Mouse (Mus musculus) forebrain, embryonic 12.5 days (tissue): Measurements from ENCODE around the gene Pacs1. TPM values are rescaled to one million over a fixed set of nuclear protein-coding genes. Genes with fewer than 3 reads are reported as not detected.
"Not testable (repeated sequence)": the region's sequence is repeated elsewhere in the genome, so short reads cannot be mapped to it uniquely, and the experiment has no call there.

Source experiments
- ATAC-seq: fragments of 200-750 bp; cut with Nextera tagmentation; 2 replicates; pipeline ENCODE4 v1.8.0; 2017; ENCODE audit warnings: moderate TSS enrichment; ENCODE audit not compliant: low FRiP score
- H3K27ac ChIP-seq: fragments of 300-500 bp; sonication (generic); 2 replicates; pipeline ENCODE4 v1.5.1; 2016; ENCODE audit warnings: mild to moderate bottlenecking
- H3K27me3 ChIP-seq: fragments of 300-500 bp; sonication (generic); 2 replicates; pipeline ENCODE4 v1.6.1; 2016; ENCODE audit warnings: mild to moderate bottlenecking
- H3K36me3 ChIP-seq: fragments of 300-500 bp; sonication (generic); replicated peaks from 2 replicates; pipeline ENCODE4 v1.6.1; 2016; ENCODE audit warnings: mild to moderate bottlenecking
- H3K4me1 ChIP-seq: fragments of 300-500 bp; sonication (generic); 2 replicates; pipeline ENCODE4 v1.6.1; 2016
- H3K4me2 ChIP-seq: fragments of 300-500 bp; sonication (generic); 2 replicates; pipeline ENCODE4 v1.6.1; 2016; ENCODE audit warnings: mild to moderate bottlenecking, moderate library complexity
- H3K4me3 ChIP-seq: fragments of 300-500 bp; sonication (generic); replicated peaks from 2 replicates; pipeline ENCODE4 v1.5.1; 2016; ENCODE audit warnings: mild to moderate bottlenecking
- H3K9ac ChIP-seq: fragments of 300-500 bp; sonication (generic); 2 replicates; pipeline ENCODE4 v1.6.1; 2016; ENCODE audit warnings: mild to moderate bottlenecking
- H3K9me3 ChIP-seq: fragments of 300-500 bp; sonication (generic); 2 replicates; pipeline ENCODE4 v1.6.1; 2016
- WGBS: fragments of 180-500 bp; shearing (Covaris S2); methylation state at CpG from one replicate; pipeline ENCODE4 v1.1.7; 2016; 5-methylcytosine and 5-hydroxymethylcytosine counted together
- polyA plus RNA-seq: library from polyadenylated mRNA; unstranded; fragments of >200 nt; fragmentation: Nextera tagmentation; extraction: Ambion mirVana; gene quantifications from 2 replicates; pipeline ENCODE4 v1.2.1, GENCODE M21; 2016

Gene Pacs1
- polyA plus RNA-seq, 1 experiment from 2014 or later: 29.4 TPM

DNA sequence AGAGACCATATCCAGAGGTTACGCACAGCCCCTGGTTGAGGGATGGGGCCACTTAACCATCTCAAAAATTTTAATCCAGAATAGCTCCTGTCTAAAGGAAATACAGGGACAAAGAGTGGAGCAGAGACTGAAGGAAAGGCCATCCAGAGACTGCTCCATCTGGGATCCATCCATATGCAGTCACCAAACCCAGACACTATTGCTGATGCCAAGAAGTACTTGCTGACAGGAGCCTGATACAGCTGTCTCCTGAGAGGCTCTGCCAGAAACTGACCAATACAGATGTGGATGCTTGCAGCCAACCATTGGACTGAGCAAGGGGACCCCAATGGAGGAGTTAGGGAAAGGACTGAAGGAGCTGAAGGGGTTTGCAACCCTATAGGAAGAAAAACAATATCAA is 35.9 kb downstream of the Pacs1 start:
- H3K9me3 ChIP-seq, H3K4me3 ChIP-seq, H3K27me3 ChIP-seq, ATAC-seq, H3K27ac ChIP-seq, H3K9ac ChIP-seq, H3K36me3 ChIP-seq, H3K4me2 ChIP-seq, H3K4me1 ChIP-seq: not testable (repeated sequence)
- WGBS: 96% methylated on average over 1 of the region's 1 CpGs

DNA sequence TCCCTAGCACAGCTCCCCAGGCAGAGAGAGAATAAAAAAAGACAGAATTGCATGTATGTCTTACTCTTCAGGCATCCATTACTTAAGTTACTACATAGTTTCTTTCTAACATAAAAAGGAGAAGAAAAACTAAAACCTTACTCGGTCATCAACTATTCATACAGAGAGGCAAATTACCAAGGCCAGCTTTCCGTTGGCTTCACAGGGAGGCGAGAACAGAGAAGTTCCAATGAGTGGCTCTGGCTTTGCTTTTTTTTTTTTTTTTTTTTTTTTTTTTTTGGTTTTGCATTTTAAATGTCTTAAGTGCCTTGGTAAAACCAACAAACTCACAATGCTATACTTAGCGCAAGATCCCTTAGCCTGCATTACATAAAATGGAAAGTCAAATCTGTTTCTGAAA is 40.2 kb downstream of the Pacs1 start:
- H3K27me3 ChIP-seq: no peaks in the 10 kb centered on the region
- no peaks in the 10 kb centered on the region for H3K36me3 ChIP-seq
- no peak overlapping the region for H3K9ac ChIP-seq
- H3K4me3 ChIP-seq: no peak overlapping the region
- WGBS: 92% methylated on average over 4 of the region's 4 CpGs
- no peaks in the 10 kb centered on the region for H3K4me1 ChIP-seq
- H3K9me3 ChIP-seq: no peaks in the 10 kb centered on the region
- no peak overlapping the region for H3K27ac ChIP-seq
- no peak overlapping the region for H3K4me2 ChIP-seq
- no peak for ATAC-seq

DNA sequence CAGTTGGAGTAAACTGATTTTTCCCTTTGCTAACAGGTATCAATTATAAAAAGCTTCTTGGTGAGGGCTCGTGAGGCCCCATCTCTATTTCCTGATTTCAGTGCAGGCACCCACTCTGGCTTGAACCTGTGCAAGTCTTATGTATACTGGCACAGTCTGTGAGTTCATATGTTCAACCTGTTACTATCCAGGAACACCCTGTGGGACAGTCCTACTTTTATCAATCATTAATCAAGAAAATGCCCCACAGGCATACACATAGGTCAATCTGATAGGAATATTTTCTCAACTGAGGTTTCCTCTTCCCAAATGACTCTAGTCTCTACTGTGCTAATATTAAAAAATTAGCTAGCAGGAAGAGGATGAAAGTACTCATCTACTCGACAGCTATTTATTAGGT is 42.8 kb downstream of the Pacs1 start:
- no peaks in the 10 kb centered on the region for H3K27me3 ChIP-seq
- H3K9me3 ChIP-seq: no peaks in the 10 kb centered on the region
- H3K4me1 ChIP-seq: no peaks in the 10 kb centered on the region
- no peak for ATAC-seq
- H3K4me3 ChIP-seq: no peak overlapping the region
- 93% methylated on average over 2 of the region's 2 CpGs for WGBS
- H3K36me3 ChIP-seq: no peaks in the 10 kb centered on the region
- no peak overlapping the region for H3K4me2 ChIP-seq
- H3K9ac ChIP-seq: no peak overlapping the region
- no peak overlapping the region for H3K27ac ChIP-seq

DNA sequence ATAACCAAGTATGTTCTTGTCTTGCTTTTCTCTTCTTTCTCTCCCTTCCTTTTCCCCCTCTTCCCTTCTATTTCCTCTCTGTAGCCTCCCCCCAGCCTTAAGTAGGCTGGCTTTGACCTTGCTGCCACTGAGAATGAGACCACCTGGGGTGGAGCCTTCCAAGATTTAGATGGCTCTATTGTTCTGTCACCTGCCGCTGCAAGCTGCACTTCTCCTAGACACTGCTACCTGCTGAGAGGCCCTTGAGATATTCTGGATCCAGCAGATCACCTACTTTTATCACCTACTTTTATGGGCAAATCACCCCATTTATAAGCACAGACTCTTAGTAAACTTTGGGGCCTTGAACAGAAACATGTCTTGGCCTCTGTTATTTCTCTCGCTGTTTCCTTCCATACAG is 48.3 kb downstream of the Pacs1 start:
- Histone ChIP-seq H3K4me1 (no peaks in the 10 kb centered on the region), H3K4me2 (no peak overlapping the region), H3K4me3 (no peak overlapping the region), H3K27ac (no peak overlapping the region), H3K36me3 (no peaks in the 10 kb centered on the region), H3K9ac (no peak overlapping the region), H3K9me3 (no peaks in the 10 kb centered on the region), H3K27me3 (no peaks in the 10 kb centered on the region)
- ATAC-seq: no peak
- WGBS: 39% methylated on average over 2 of the region's 2 CpGs

DNA sequence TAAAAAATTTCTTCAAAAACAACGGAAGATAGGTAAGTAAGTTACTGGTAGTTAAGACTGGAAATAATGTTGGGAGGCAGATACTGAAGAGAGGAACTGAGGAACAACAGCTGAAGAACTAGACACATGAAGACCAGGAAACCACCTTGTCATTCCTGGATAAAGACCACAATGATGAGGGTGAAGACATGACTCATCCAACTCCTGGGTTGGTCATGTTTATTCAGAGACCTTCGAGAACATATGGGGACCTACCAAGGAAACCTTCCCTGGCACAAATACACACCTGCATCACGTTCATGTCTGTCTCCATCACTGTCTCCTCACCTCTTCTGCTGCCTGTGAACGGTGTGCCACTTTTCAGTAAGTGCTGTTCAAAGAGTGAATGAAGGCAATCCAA is 48.8 kb downstream of the Pacs1 start:
- no peaks in the 10 kb centered on the region for H3K9me3 ChIP-seq
- H3K4me2 ChIP-seq: no peak overlapping the region
- H3K27me3 ChIP-seq: no peaks in the 10 kb centered on the region
- 89% methylated on average over 4 of the region's 4 CpGs for WGBS
- H3K9ac ChIP-seq: no peak overlapping the region
- ATAC-seq: no peak
- no peak overlapping the region for H3K27ac ChIP-seq
- no peak overlapping the region for H3K4me3 ChIP-seq
- H3K36me3 ChIP-seq: no peaks in the 10 kb centered on the region
- H3K4me1 ChIP-seq: no peaks in the 10 kb centered on the region

DNA sequence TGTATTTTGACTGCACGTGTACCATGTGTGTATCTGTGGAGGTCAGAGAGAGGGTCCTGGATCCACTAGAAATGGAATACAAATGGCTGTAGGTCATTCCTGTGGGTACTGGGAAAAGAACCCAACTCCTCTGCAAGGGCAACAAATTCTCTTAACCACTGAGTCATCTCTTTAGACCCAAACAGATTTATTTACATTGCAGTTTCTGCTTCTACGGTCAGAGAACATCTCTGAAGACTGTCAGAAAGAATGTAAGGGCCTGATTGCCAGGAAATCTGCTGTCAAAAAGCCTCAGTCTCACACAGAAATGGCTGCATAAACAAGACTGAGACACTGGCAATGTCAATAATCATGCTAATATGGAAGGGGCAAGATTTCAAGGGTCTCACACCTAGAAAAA is 51.0 kb downstream of the Pacs1 start:
- no peaks in the 10 kb centered on the region for H3K4me1 ChIP-seq
- H3K4me3 ChIP-seq: no peak overlapping the region
- H3K9me3 ChIP-seq: no peaks in the 10 kb centered on the region
- 85% methylated on average over 2 of the region's 2 CpGs for WGBS
- no peak overlapping the region for H3K4me2 ChIP-seq
- no peak overlapping the region for H3K27ac ChIP-seq
- H3K36me3 ChIP-seq: no peaks in the 10 kb centered on the region
- no peak for ATAC-seq
- H3K9ac ChIP-seq: no peak overlapping the region
- H3K27me3 ChIP-seq: no peaks in the 10 kb centered on the region

DNA sequence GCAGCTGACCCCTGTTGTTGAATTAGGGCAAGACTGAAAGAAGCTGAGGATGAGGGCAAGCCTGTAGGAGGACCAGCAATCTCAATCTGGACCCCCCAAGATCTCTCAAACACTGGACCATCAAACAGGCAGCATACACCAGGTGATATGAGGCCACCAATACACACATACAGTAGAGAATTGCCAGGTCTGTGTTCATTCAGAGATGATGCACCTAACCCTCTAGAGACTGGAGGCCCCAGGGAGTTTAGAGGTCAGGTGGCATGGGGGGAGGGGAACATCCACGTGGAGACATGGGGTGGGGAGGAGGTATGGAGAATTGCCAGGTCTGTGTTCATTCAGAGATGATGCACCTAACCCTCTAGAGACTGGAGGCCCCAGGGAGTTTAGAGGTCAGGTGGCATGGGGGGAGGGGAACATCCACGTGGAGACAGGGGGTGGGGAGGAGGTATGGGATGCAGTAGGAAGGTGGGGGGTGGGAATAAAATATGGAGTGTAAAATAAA is 51.6 kb downstream of the Pacs1 start:
- H3K4me2 ChIP-seq, H3K9ac ChIP-seq, H3K27me3 ChIP-seq, H3K36me3 ChIP-seq, H3K27ac ChIP-seq, ATAC-seq, H3K9me3 ChIP-seq, H3K4me1 ChIP-seq, H3K4me3 ChIP-seq: not testable (repeated sequence)
- 24% methylated on average over 2 of the region's 2 CpGs for WGBS

DNA sequence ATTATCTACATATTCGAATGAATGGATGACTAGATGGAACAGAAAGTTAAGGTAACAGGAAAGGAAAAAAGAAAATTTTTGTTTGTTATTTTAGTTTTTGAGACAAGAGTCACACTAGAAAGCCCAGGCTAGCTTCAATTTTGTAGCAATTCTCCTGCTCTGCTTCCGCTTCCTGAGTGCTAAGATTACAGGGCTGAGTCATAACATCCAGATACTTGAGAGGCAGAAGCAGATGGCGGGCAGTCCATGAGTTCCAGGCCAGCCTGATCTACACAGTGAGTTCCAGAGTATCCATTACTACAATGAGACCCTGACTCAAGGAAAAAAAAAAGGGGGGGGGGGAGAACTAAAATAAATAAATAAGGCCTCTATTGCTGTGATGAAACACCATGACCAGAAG is 52.5 kb downstream of the Pacs1 start:
- Histone ChIP-seq H3K36me3 (no peaks in the 10 kb centered on the region), H3K4me1 (no peaks in the 10 kb centered on the region), H3K27ac (no peak overlapping the region), H3K9me3 (no peaks in the 10 kb centered on the region), H3K4me3 (no peak overlapping the region), H3K4me2 (no peak overlapping the region), H3K27me3 (no peaks in the 10 kb centered on the region), H3K9ac (no peak overlapping the region)
- ATAC-seq: no peak
- WGBS: 94% methylated on average over 3 of the region's 3 CpGs

DNA sequence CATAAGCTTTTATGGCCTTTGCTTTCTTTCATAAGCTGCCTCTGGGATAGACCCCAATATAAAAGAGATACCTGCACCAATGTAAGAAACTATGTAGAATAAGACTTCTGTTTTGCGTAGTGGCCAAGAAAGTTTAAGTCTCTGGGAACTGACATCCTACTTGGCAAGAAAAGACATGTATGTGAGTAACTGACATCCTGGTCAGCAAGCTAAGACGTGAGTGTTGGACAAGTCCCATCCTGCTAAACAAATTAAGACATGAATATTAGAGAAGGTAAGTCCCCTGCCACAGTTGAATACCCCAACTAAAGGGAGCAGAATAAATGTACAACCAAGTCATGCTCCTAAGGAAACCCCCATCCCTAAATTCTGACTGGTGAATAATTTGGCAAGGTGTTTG is 71.2 kb downstream of the Pacs1 start:
- Histone ChIP-seq H3K4me3 (no peak overlapping the region), H3K27me3 (no peaks in the 10 kb centered on the region), H3K4me1 (no peaks in the 10 kb centered on the region), H3K4me2 (no peak overlapping the region), H3K9ac (no peak overlapping the region), H3K36me3 (no peaks in the 10 kb centered on the region), H3K9me3 (no peaks in the 10 kb centered on the region), H3K27ac (no peak overlapping the region)
- no peak for ATAC-seq
- 92% methylated on average over 2 of the region's 2 CpGs for WGBS

DNA sequence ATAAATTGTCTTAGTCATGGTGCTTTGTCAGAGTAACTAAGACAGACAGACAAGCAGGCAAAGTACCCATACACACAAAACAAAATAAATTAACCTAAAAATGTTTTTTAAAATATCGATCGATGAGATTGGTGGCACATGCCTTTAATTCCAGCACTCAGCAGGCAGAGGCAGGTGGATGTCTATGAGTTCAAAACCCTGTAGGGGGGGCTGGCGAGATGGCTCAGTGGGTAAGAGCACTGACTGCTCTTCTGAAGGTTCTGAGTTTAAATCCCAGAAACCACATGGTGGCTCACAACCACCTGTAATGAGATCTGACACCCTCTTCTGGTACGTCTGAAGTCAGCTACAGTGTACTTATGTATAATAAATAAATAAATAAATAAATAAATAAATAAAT is 72.3 kb downstream of the Pacs1 start:
- 88% methylated on average over 4 of the region's 4 CpGs for WGBS
- not testable (repeated sequence) for H3K27me3 ChIP-seq, H3K9ac ChIP-seq, ATAC-seq, H3K4me1 ChIP-seq, H3K9me3 ChIP-seq, H3K4me2 ChIP-seq, H3K27ac ChIP-seq, H3K4me3 ChIP-seq, H3K36me3 ChIP-seq

DNA sequence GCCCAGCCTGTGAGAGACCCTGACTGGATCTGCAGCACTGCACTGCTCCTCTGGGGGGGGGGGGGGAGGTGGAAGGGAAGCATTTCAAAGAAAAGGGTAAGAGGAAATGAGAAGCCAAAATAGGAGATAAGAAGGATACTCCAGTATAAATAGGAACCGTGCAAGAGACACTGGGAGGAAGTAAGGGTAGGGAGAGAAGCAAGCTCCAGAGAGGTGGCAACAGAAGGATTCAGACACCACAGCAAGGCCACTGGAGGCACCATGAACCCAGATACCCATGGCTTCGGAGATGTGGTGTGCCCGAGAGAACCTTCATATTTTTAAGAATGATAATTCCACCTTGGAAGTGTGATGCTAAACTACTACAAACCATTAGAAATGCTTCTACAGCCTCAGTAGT is 74.4 kb downstream of the Pacs1 start:
- Histone ChIP-seq H3K4me2 (no peak overlapping the region), H3K4me3 (no peak overlapping the region), H3K27ac (no peak overlapping the region), H3K27me3 (no peaks in the 10 kb centered on the region), H3K9ac (no peak overlapping the region), H3K9me3 (no peaks in the 10 kb centered on the region), H3K36me3 (no peaks in the 10 kb centered on the region), H3K4me1 (no peaks in the 10 kb centered on the region)
- no peak for ATAC-seq
- 94% methylated on average over 3 of the region's 3 CpGs for WGBS

DNA sequence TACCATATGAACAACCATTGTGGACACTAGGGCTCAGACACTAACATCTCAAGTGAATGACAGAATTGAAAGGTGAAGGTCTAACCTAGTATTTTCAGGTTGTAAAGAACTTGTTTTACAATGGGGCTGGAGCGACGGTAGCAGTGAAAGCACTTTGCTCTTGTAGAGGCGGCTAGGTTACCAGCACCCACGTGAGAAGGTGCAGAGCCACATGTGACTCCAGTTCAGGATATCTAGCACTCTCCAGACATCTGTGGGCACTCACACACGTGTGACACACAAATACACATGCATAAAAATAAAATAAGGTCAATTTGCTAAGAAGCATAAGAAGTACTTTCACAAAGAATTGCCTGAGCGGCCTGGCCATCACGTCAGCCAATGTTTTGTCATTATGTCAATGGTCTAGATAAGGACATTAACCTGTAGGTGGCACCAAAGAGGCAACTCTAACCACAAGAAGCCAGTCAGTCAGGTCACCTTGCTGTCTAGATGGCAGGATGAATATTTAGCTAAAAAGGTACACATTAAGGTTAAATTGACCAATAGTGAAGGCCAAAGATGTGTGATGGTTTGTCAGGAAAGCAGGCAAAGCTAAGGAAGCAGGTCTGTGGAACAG is 77.4 kb downstream of the Pacs1 start:
- no peaks in the 10 kb centered on the region for H3K36me3 ChIP-seq
- no peak overlapping the region for H3K9ac ChIP-seq
- 64% methylated on average over 7 of the region's 7 CpGs for WGBS
- no peak overlapping the region for H3K4me2 ChIP-seq
- H3K4me1 ChIP-seq: peaks cover 5% of the 10 kb centered on the region; the same call in 1 of the 2 replicates
- H3K4me3 ChIP-seq: no peak overlapping the region
- no peak for ATAC-seq
- H3K27me3 ChIP-seq: no peaks in the 10 kb centered on the region
- H3K9me3 ChIP-seq: no peaks in the 10 kb centered on the region
- H3K27ac ChIP-seq: no peak overlapping the region

DNA sequence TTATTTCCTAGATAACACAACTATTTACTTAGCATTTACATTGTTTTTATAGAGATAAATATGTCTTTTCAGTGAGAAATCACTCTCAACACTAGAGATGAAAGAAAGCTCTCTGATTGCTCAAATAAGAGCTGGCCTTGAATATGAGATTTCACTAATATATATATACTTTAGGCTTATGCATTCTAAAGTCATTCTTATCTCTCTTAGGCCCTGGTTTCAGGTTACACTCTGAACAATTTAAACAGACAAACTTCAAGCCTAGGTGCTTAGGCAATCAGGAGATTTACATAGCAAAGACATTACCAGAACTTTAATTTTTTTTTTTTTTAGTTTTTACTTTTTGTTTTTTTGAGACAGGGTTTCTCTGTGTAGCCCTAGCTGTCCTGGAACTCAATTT is 80.5 kb downstream of the Pacs1 start:
- Histone ChIP-seq H3K27me3 (no peaks in the 10 kb centered on the region), H3K9ac (no peak overlapping the region), H3K27ac (no peak overlapping the region), H3K4me1 (peaks cover 5% of the 10 kb centered on the region; the same call in 1 of the 2 replicates), H3K36me3 (no peaks in the 10 kb centered on the region), H3K9me3 (no peaks in the 10 kb centered on the region), H3K4me2 (no peak overlapping the region), H3K4me3 (no peak overlapping the region)
- no peak for ATAC-seq
